Mouse (Mus musculus) midbrain, embryonic 16.5 days (tissue): ENCODE measurements at regions not wholly inside any gene's neighbourhood (a gene's known extent, or its start where the extent isn't known, plus 50 kb on each side); places are given as distances from the start of the nearest gene placed in this dataset.
A peak's percentile ranks its signal among the peaks of the same experiment; 100 is the strongest.

Experiments
- ATAC-seq: fragments of 200-750 bp; cut with Nextera tagmentation; 2 replicates; pipeline ENCODE4 v1.8.0; 2017; ENCODE audit warnings: moderate TSS enrichment
- H3K27ac ChIP-seq: fragments of 300-500 bp; sonication (generic); 2 replicates; pipeline ENCODE4 v1.5.1; 2014; ENCODE audit warnings: mild to moderate bottlenecking, low read length, mixed read lengths
- H3K27me3 ChIP-seq: fragments of 300-500 bp; sonication (generic); 2 replicates; pipeline ENCODE4 v1.6.1; 2014; ENCODE audit warnings: low read depth, low read length, mixed read lengths; ENCODE audit not compliant: control insufficient read depth, insufficient read depth
- H3K36me3 ChIP-seq: fragments of 300-500 bp; sonication (generic); 2 replicates; pipeline ENCODE4 v1.6.1; 2014; ENCODE audit warnings: mild to moderate bottlenecking, low read length, moderate library complexity, mixed read lengths; ENCODE audit not compliant: control insufficient read depth, insufficient read depth
- H3K4me1 ChIP-seq: fragments of 300-500 bp; sonication (generic); 2 replicates; pipeline ENCODE4 v1.6.1; 2014; ENCODE audit warnings: mild to moderate bottlenecking, low read length, mixed read lengths; ENCODE audit not compliant: control insufficient read depth, insufficient read depth
- H3K4me2 ChIP-seq: fragments of 300-500 bp; sonication (generic); 2 replicates; pipeline ENCODE4 v1.6.1; 2014; ENCODE audit warnings: mild to moderate bottlenecking, low read length, mixed read lengths
- H3K4me3 ChIP-seq: fragments of 300-500 bp; sonication (generic); 2 replicates; pipeline ENCODE4 v1.5.1; 2014; ENCODE audit warnings: low read depth, mild to moderate bottlenecking, low read length, moderate library complexity, mixed read lengths
- H3K9ac ChIP-seq: fragments of 300-500 bp; sonication (generic); 2 replicates; pipeline ENCODE4 v1.6.1; 2014; ENCODE audit warnings: low read depth, low read length, mixed read lengths
- H3K9me3 ChIP-seq: fragments of 300-500 bp; sonication (generic); replicated peaks from 2 replicates; pipeline ENCODE4 v1.6.1; 2014; ENCODE audit warnings: mild to moderate bottlenecking, low read length, mixed read lengths; ENCODE audit not compliant: control insufficient read depth, poor library complexity, severe bottlenecking
- WGBS: fragments of 180-500 bp; shearing (Covaris S2); extraction: QIAGEN DNeasy Blood & Tissue Kit; methylation state at CpG from one replicate; pipeline ENCODE4 v1.1.7; 2014; 5-methylcytosine and 5-hydroxymethylcytosine counted together

GRCm38 (mm10) chr4:125932036-125932756, 92.2 kb upstream of the Csf3r start:
- peak overlapping the region; percentile 53 for H3K27ac ChIP-seq
- 25% methylated on average over 22 of the region's 22 CpGs for WGBS
- H3K4me1 ChIP-seq = peaks cover 8% of the 10 kb centered on the region; the same call in 1 of the 2 replicates
- H3K4me2 ChIP-seq = peak overlapping the region; percentile 10; the same call in 1 of the 2 replicates
- no peaks in the 10 kb centered on the region for H3K36me3 ChIP-seq
- no peak overlapping the region for H3K9ac ChIP-seq
- H3K9me3 ChIP-seq = no peaks in the 10 kb centered on the region
- no peak overlapping the region for H3K4me3 ChIP-seq
- no peaks in the 10 kb centered on the region for H3K27me3 ChIP-seq
- no peak for ATAC-seq

- no peak for ATAC-seq
- 78% methylated on average over 7 of the region's 7 CpGs for WGBS
- no peaks in the 10 kb centered on the region for H3K36me3 ChIP-seq
These were observed 88.0 kb upstream of the Csf3r start for GRCm38 (mm10) chr4:125936357-125936756.

DNA sequence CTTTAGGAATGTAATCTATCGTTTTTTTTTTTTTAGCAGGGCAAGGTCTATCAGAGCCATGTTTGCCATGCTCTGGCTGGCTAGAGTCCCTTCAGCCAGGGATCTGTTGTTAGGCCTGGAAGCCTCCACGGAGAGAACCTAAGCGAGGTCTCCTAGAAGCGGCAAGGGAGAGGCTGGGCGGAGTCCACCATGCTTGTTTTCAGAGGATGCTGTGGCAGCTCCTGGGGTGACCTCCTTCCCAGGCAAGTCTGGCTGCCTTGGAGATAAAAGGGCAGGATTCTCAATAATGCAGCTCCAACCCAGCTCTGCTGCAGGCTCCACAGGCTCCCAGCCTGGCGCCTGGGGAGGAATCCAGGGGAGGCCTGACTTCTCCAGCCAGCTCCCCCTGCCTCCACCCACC, 86.2 kb upstream of the Csf3r start:
- H3K9me3 ChIP-seq = no peaks in the 10 kb centered on the region
- 34% methylated on average over 6 of the region's 6 CpGs for WGBS
- H3K27ac ChIP-seq = no peak overlapping the region
- no peak overlapping the region for H3K9ac ChIP-seq
- no peak overlapping the region for H3K4me3 ChIP-seq
- H3K27me3 ChIP-seq = no peaks in the 10 kb centered on the region
- no peak for ATAC-seq
- no peak overlapping the region for H3K4me2 ChIP-seq
- H3K4me1 ChIP-seq = peaks cover 3% of the 10 kb centered on the region; the same call in 1 of the 2 replicates
- H3K36me3 ChIP-seq = no peaks in the 10 kb centered on the region

More at GRCm38 (mm10) chr4:125936357-125936756, 88.0 kb upstream of the Csf3r start:
- no peak overlapping the region for H3K27ac ChIP-seq
- H3K4me1 ChIP-seq = peaks cover 11% of the 10 kb centered on the region; the same call in 1 of the 2 replicates
- no peak overlapping the region for H3K4me3 ChIP-seq
- H3K9ac ChIP-seq = no peak overlapping the region
- H3K9me3 ChIP-seq = no peaks in the 10 kb centered on the region
- no peak overlapping the region for H3K4me2 ChIP-seq
- H3K27me3 ChIP-seq = no peaks in the 10 kb centered on the region

DNA sequence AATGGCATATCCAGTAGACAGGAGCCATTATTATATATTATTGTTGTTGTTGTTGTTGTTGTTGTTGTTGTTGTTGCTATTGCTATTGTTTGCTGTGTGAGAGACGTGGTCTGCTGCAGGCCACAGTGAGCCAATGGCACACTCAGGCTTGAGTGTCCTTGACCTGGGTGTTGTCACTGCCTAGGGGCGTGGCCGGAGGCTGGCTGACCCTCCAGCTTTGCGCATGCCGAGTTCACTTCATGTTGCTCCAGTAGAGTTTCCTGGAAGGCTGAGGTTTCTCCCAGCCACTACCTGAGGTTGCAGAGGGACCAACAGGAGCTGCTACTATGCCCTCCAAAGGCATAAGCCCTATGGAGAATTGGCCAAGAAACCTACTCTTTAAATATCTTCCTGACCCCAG, 83.1 kb upstream of the Csf3r start:
- no peak overlapping the region for H3K9ac ChIP-seq
- WGBS = 64% methylated on average over 5 of the region's 5 CpGs
- no peak overlapping the region for H3K4me2 ChIP-seq

DNA sequence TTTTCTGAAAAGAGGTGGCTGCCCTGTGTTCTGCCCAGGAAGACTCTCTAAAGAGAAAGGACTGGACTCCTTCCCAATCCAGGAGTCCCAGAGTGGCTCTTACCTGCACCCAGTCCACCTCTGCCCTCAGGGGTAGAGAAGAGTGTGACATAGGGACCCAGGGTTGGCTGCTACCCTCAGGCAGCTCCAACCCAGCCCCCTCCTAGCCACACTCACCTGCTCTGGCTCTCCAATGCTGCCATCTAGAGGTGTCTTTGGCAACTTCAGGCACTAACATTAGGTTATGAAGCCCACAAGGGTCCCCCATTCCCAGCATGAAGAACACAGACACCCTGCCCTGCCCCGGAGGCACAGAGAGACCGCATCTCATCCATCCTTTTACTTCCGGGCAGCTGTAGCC, 82.4 kb upstream of the Csf3r start:
- ATAC-seq = peak; percentile 42; the same call in 1 of the 2 replicates
- H3K4me2 ChIP-seq = no peak overlapping the region
- H3K36me3 ChIP-seq = no peaks in the 10 kb centered on the region
- H3K27ac ChIP-seq = no peak overlapping the region
- H3K9ac ChIP-seq = no peak overlapping the region
- H3K9me3 ChIP-seq = no peaks in the 10 kb centered on the region
- no peak overlapping the region for H3K4me3 ChIP-seq
- peaks cover 3% of the 10 kb centered on the region; the same call in 1 of the 2 replicates for H3K4me1 ChIP-seq
- H3K27me3 ChIP-seq = no peaks in the 10 kb centered on the region
- WGBS = 42% methylated on average over 3 of the region's 3 CpGs

More for the DNA sequence above, 83.1 kb upstream of the Csf3r start:
- no peak for ATAC-seq
- Histone ChIP-seq H3K4me3 (no peak overlapping the region), H3K9me3 (no peaks in the 10 kb centered on the region), H3K27me3 (no peaks in the 10 kb centered on the region), H3K27ac (no peak overlapping the region), H3K4me1 (peaks cover 3% of the 10 kb centered on the region; the same call in 1 of the 2 replicates), H3K36me3 (no peaks in the 10 kb centered on the region)

- H3K27me3 ChIP-seq = no peaks in the 10 kb centered on the region
- no peaks in the 10 kb centered on the region for H3K36me3 ChIP-seq
- H3K4me2 ChIP-seq = no peak overlapping the region
- WGBS = 32% methylated on average over 2 of the region's 2 CpGs
- H3K9ac ChIP-seq = no peak overlapping the region
- H3K4me3 ChIP-seq = no peak overlapping the region
- H3K9me3 ChIP-seq = no peaks in the 10 kb centered on the region
- ATAC-seq = no peak
- no peaks in the 10 kb centered on the region for H3K4me1 ChIP-seq
- H3K27ac ChIP-seq = no peak overlapping the region
These were observed 79.3 kb upstream of the Csf3r start for GRCm38 (mm10) chr4:125945062-125945461.

DNA sequence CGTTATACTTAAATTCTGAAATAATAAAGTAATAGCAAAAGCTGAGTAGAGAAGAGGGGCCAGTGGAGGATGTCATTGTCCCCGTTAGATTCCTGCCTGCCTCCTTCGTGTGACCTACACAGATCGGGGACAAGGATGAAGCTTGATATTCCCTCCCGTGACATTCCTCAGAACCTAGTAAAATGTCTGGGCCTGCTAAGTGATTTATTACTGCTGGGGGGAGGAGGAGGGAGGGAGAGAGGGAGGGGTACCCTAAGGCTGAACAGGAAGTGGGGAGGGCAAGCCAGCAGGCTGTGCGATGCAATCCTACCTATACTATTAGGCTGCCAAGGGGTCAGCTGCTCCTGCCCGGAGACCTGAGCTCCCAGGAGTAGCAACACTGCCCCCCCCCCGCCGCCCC, 64.9 kb upstream of the Csf3r start:
- Histone ChIP-seq H3K36me3 (no peaks in the 10 kb centered on the region), H3K9ac (no peak overlapping the region), H3K27ac (no peak overlapping the region), H3K27me3 (no peaks in the 10 kb centered on the region; the same call in 1 of the 2 replicates), H3K9me3 (no peaks in the 10 kb centered on the region), H3K4me3 (no peak overlapping the region), H3K4me1 (peaks cover 2% of the 10 kb centered on the region; the same call in 1 of the 2 replicates), H3K4me2 (no peak overlapping the region)
- no peak for ATAC-seq
- WGBS = 60% methylated on average over 9 of the region's 9 CpGs

- H3K27ac ChIP-seq = no peak overlapping the region
- H3K4me1 ChIP-seq = peaks cover 2% of the 10 kb centered on the region; the same call in 1 of the 2 replicates
- WGBS = 46% methylated on average over 8 of the region's 8 CpGs
- H3K9me3 ChIP-seq = no peaks in the 10 kb centered on the region
- H3K4me2 ChIP-seq = no peak overlapping the region
- no peak for ATAC-seq
- H3K4me3 ChIP-seq = no peak overlapping the region
- H3K36me3 ChIP-seq = no peaks in the 10 kb centered on the region
- no peaks in the 10 kb centered on the region; the same call in 1 of the 2 replicates for H3K27me3 ChIP-seq
- no peak overlapping the region for H3K9ac ChIP-seq
These were observed 63.6 kb upstream of the Csf3r start for GRCm38 (mm10) chr4:125960704-125961279.

DNA sequence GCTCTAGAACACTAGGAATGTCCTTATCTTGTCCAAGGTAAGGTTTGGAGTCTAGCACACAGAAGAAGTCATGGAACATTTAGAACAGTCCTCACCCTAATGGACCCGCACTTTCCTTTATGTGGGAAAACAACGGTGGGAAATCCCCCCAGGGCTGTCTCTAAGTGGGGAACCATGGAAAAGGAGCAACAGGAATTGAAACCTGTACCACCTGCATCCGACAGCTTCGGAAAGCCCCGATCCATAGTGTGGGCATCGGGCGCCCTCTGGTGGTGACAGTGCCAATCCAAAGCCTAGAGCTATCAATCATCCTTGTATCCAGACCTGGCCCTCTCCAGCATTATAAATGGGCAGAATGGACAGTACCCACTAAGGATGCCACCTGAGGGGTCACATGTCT, 61.7 kb upstream of the Csf3r start:
- Histone ChIP-seq H3K9me3 (no peaks in the 10 kb centered on the region), H3K9ac (no peak overlapping the region), H3K4me3 (no peak overlapping the region), H3K4me2 (no peak overlapping the region), H3K27me3 (no peaks in the 10 kb centered on the region; the same call in 1 of the 2 replicates), H3K36me3 (no peaks in the 10 kb centered on the region), H3K27ac (no peak overlapping the region), H3K4me1 (no peaks in the 10 kb centered on the region)
- WGBS = 6% methylated on average over 7 of the region's 7 CpGs
- ATAC-seq = peak; percentile 75; the same call in 1 of the 2 replicates
